Mouse (Mus musculus): ENCODE measurements at regions not wholly inside any gene's neighbourhood (a gene's known extent, or its start where the extent isn't known, plus 50 kb on each side); places are given as distances from the start of the nearest gene placed in this dataset.

- TF ChIP-seq CTCF (conservative IDR thresholded peaks at IDR 0.05; ENCODE audit: insufficient read depth, insufficient read length, low read depth, low read length) = no peak
- TF ChIP-seq POLR2A (IDR thresholded peaks at IDR 0.05; ENCODE audit: low read depth, low read length) = no peak
Measured at GRCm38 (mm10) chr13:63751196-63751595, 63.8 kb upstream of the Ercc6l2 start.
